Mouse (Mus musculus): ENCODE results near the gene Rgs5. TPM values are rescaled to one million over a fixed set of nuclear protein-coding genes. Genes with fewer than 3 reads are reported as not detected.
A peak's percentile ranks its signal among the peaks of the same experiment; 100 is the strongest.

Rgs5 gene
- polyA plus RNA-seq (2016; fragmentation: Nextera tagmentation; extraction: Ambion mirVana), result 3.1 and 5.5 TPM in 2 replicates

DNA sequence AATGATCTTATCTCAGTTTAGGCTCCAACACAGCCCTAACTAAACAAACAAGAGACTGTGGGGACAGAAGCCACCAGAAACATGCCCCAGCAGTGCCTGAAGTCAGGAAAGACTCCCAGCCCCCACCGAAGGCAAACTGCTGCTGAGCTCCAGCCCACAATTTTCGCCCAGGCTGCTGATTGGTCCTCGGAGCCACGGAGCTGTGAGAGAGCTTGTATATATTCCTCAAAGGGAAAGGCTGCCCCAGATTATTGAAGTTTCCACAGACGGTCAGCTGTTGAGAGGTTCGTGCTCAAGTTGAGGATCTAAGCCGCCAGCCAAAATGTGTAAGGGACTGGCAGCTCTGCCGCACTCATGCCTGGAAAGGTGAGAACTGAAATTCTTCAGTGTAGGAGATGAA is at the start of gene Rgs5:
Gene Rgs5 (plus strand): TSS at position 246 of the 400 bp plus-strand sequence.
- Histone ChIP-seq H3K9me3 (no peaks in the 10 kb centered on the region), H3K4me1 (peaks cover 40% of the 10 kb centered on the region), H3K36me3 (replicated peaks) (no peaks in the 10 kb centered on the region), H3K27ac (replicated peaks) (peak within 1 kb of the TSS; percentile 20; the same call in 1 of the 2 replicates), H3K27me3 (replicated peaks; ENCODE audit: low read depth, poor library complexity, severe bottlenecking) (no peaks in the 10 kb centered on the region), H3K4me3 (peak within 1 kb of the TSS; percentile 40)
- 26% methylated on average over 8 of the region's 8 CpGs for WGBS
- DNase-seq (ENCODE audit: low spot score), result peak; percentile 72

DNA sequence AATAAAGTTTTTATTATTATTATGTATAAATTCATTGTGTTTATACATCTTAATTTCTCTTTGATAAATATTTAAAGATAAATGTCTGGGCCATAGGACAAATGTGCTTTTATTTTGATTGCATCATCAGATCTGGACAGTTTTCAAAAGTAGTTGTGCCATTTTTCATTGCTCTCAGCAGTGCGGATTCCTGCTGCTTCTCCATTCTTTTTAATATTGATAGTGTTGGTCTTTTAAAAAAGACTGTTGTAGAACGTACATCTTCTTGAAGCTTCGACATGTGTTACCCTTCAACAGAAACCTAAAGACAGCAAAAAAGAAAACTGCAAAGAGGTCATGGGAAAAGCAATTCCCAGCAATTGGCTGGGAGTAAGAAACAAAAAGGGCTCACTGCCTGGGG is 49.1 kb upstream of the Rgs5 start:
- DNase-seq (ENCODE audit: low spot score), result no peak
- no peaks in the 10 kb centered on the region for H3K27me3 ChIP-seq (replicated peaks; ENCODE audit: low read depth, poor library complexity, severe bottlenecking)
- no peaks in the 10 kb centered on the region for H3K4me1 ChIP-seq
- no peak overlapping the region for H3K27ac ChIP-seq (replicated peaks)
- 85% methylated on average over 3 of the region's 3 CpGs for WGBS
- H3K4me3 ChIP-seq, result no peak overlapping the region
- no peaks in the 10 kb centered on the region for H3K36me3 ChIP-seq (replicated peaks)
- no peaks in the 10 kb centered on the region for H3K9me3 ChIP-seq

DNA sequence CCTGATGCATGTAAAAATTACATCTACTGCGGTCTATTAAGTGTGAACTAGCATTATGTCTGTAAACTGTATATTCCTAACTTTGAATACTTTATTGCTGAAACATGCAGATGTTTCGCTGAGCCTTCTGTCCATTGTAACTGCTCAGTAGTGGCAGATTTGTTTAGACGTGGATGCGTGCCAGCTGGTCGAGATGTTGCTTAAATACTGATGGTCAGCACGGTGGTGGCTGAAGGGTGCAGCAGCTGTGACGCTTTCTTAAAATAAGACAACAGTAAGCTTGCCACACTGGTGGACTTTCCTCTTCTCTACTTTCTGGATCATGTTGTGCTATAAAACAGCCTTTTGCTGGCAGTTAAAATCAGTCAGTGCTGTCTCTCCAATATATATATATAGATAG is 25.6 kb upstream of the Rgs5 start:
- no peak for DNase-seq (ENCODE audit: low spot score)
- Histone ChIP-seq H3K9me3 (no peaks in the 10 kb centered on the region), H3K27ac (replicated peaks) (no peak overlapping the region), H3K4me3 (no peak overlapping the region), H3K27me3 (replicated peaks; ENCODE audit: low read depth, poor library complexity, severe bottlenecking) (no peaks in the 10 kb centered on the region), H3K4me1 (no peaks in the 10 kb centered on the region), H3K36me3 (replicated peaks) (no peaks in the 10 kb centered on the region)
- WGBS, result 87% methylated on average over 7 of the region's 7 CpGs

DNA sequence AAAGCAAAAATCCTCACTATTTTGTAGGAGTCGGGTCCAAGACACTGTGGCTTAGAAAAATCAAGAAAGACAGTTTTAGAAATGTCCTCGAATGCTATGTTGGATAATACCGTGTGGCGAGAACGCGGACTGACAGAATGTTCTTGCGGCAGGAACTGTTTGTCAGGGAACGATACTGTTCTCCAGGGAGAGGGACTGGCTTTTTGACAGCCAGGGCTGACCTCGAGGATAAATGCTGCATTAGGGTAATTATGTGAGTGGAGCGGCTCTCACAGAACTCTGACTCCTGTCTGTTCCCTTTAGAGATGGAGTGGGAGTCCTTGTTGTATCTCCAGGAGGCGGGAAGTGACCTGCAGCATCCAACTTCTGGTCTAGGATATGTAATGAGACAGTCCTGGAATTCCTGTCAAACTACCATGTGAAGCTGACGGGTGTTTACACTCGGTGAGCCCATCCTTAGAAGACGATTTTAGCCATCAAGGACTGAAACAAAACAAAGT is 18.0 kb upstream of the Rgs5 start:
- WGBS, result 65% methylated on average over 14 of the region's 14 CpGs

DNA sequence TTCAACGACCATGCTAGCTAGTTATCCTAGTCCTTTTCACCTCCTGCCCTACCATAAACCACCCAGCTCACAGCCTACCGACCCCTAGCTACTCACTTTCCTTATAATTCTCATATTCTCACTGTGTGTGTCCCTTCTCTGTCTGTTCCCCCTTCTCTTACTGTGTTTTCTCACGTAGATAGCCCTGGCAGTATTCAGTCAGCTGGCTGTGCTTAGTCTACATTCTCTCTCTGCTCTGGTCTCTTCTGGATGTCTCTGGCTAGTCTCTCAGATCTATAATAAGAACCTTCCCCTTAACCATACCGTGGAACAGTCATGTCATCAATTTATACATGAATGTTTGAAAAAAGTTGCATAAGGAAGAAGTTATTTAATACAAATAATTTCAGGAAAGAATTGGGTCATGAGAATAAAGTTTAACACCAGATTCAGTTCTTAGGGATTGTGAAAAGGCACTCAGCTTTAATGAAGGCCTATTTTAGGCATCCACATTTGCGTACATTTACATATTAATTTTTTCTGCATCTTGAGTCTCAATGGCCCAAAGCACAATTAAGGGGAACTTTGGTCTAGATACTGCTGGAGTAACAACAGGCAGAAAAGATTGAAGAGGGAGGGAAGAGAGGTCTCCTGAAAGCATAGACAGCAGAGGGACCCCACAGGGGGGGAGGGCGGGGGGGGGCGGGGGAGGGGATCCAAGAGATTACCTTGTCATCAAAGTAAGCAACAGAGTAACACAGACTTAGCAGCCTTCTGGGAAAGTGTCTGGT is 10.2 kb upstream of the Rgs5 start:
- 86% methylated on average over 7 of the region's 7 CpGs for WGBS
- H3K27me3 ChIP-seq (replicated peaks; ENCODE audit: low read depth, poor library complexity, severe bottlenecking), result no peaks in the 10 kb centered on the region
- no peak overlapping the region for H3K4me3 ChIP-seq
- H3K36me3 ChIP-seq (replicated peaks), result no peaks in the 10 kb centered on the region
- no peaks in the 10 kb centered on the region for H3K9me3 ChIP-seq
- DNase-seq (ENCODE audit: low spot score), result no peak
- no peaks in the 10 kb centered on the region for H3K4me1 ChIP-seq
- H3K27ac ChIP-seq (replicated peaks), result no peak overlapping the region

More for the DNA sequence above, 18.0 kb upstream of the Rgs5 start:
- DNase-seq (ENCODE audit: low spot score), result no peak
- Histone ChIP-seq H3K4me1 (peaks cover 8% of the 10 kb centered on the region; the same call in 1 of the 2 replicates), H3K36me3 (replicated peaks) (no peaks in the 10 kb centered on the region), H3K4me3 (no peak overlapping the region), H3K9me3 (no peaks in the 10 kb centered on the region), H3K27me3 (replicated peaks; ENCODE audit: low read depth, poor library complexity, severe bottlenecking) (no peaks in the 10 kb centered on the region), H3K27ac (replicated peaks) (no peak overlapping the region)

DNA sequence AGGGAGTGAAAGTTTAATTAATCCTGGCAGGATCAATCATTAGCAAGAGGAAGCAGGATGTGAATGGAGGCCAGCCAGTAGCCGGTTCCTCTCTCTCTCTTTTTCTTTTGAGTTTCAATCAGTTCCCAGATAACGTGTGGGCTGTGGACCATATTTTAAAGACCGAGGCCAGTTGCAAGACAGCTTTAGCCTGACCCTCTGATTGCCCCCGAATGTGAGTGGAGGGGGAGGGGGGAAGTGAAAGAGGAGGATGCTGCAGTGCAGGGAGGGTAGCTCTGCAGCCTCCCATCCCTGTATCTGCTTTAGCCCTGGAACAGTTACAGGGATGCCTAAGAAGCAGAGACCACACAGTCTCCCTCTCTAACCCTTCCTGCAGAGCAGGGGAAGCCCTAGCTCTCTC is 4.2 kb downstream of the Rgs5 start:
- peaks cover 28% of the 10 kb centered on the region for H3K4me1 ChIP-seq
- no peak for DNase-seq (ENCODE audit: low spot score)
- H3K4me3 ChIP-seq, result no peak overlapping the region
- H3K27ac ChIP-seq (replicated peaks), result no peak overlapping the region
- no peaks in the 10 kb centered on the region for H3K36me3 ChIP-seq (replicated peaks)
- no peaks in the 10 kb centered on the region for H3K9me3 ChIP-seq
- H3K27me3 ChIP-seq (replicated peaks; ENCODE audit: low read depth, poor library complexity, severe bottlenecking), result no peaks in the 10 kb centered on the region
- 19% methylated on average over 4 of the region's 4 CpGs for WGBS

DNA sequence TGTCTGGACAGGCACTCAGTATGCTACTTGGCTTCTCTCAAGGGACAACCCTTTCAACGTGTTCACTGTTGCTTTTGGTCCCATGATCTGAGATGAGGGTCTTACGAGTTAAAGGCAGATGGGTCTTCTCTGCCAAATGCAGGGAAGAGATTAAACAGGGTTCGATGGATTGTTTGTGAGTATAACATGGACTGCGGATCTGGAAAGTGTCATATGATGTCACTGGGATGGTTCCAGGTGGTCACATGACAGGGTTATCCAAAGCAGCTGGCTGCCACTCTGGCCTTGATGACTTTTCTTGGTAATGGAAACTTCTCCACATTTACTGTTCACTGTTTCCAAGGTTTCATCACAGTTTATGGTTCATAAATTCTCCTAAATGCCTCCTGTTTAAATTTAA is 12.0 kb downstream of the Rgs5 start:
- Histone ChIP-seq H3K9me3 (no peaks in the 10 kb centered on the region), H3K4me3 (no peak overlapping the region), H3K36me3 (replicated peaks) (no peaks in the 10 kb centered on the region), H3K27ac (replicated peaks) (no peak overlapping the region), H3K27me3 (replicated peaks; ENCODE audit: low read depth, poor library complexity, severe bottlenecking) (no peaks in the 10 kb centered on the region), H3K4me1 (peaks cover 3% of the 10 kb centered on the region)
- WGBS, result 76% methylated on average over 4 of the region's 4 CpGs
- DNase-seq (ENCODE audit: low spot score), result no peak

DNA sequence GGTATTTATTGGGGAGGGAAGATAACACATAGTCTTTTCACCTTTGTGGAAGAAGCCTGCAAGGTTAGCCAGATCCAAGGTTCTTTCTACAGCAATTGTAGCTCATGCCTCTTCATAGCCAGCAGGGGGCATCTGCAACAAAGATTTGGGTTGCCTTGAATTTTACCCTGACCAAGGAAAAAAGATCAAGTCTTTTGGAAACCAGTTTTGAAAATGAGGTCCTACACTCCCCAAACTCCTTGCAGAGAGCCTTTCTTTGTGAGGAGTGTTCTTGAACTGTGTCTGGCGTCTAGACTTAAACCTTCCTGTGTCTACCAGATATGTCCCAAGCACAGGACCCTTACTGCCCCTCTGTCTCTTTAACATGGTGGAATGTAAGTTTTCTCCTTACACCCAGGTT is 15.4 kb downstream of the Rgs5 start:
- 55% methylated on average over 1 of the region's 1 CpGs for WGBS
- H3K4me3 ChIP-seq, result no peak overlapping the region
- H3K36me3 ChIP-seq (replicated peaks), result no peaks in the 10 kb centered on the region
- no peak overlapping the region for H3K27ac ChIP-seq (replicated peaks)
- no peaks in the 10 kb centered on the region for H3K27me3 ChIP-seq (replicated peaks; ENCODE audit: low read depth, poor library complexity, severe bottlenecking)
- peak; percentile 50 for DNase-seq (ENCODE audit: low spot score)
- H3K4me1 ChIP-seq, result peaks cover 7% of the 10 kb centered on the region
- no peaks in the 10 kb centered on the region for H3K9me3 ChIP-seq

DNA sequence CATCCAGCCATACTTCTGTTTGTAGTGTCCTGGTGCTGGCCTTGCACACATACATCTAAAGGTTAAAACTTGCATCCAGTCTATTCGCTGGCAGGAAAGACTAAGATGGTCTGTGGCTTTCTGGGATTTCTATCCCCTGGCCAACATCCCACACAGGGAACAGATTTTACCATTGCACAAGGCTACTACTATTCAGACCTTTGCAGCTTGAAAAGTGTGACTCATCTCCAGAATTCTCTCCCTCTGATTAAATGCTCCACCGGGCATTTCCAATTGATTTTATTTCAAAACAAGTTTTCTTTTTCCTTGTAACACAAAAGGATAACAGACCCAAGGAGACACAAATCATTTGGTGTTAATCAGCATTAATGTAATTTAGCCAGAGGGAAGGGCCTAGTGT is 16.5 kb downstream of the Rgs5 start:
- Histone ChIP-seq H3K4me1 (peaks cover 7% of the 10 kb centered on the region), H3K27ac (replicated peaks) (no peak overlapping the region), H3K9me3 (no peaks in the 10 kb centered on the region), H3K27me3 (replicated peaks; ENCODE audit: low read depth, poor library complexity, severe bottlenecking) (no peaks in the 10 kb centered on the region), H3K4me3 (no peak overlapping the region), H3K36me3 (replicated peaks) (no peaks in the 10 kb centered on the region)
- WGBS, result 84% methylated on average over 2 of the region's 2 CpGs
- DNase-seq (ENCODE audit: low spot score), result no peak

DNA sequence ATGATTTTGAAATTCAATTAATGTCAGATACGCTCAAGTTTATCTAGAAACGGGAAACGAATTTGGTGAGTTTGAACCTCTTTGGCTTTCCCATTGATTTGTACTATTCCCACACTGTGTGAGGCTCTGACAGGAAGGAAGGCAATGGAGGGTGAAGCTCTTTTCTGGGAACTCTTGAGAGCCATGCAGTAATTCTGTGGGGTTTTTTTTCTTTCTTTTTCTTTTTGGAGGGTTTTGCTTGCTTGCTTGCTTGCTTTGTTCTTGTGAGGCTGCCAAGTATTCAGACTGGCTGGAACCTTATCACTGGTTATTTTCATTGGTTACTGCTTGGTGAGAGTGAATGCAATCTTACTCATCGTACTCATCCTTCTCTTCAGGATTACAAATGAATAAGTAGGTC is 17.0 kb downstream of the Rgs5 start:
- H3K4me1 ChIP-seq, result peaks cover 7% of the 10 kb centered on the region
- H3K9me3 ChIP-seq, result no peaks in the 10 kb centered on the region
- H3K27ac ChIP-seq (replicated peaks), result no peak overlapping the region
- H3K4me3 ChIP-seq, result no peak overlapping the region
- no peaks in the 10 kb centered on the region for H3K36me3 ChIP-seq (replicated peaks)
- no peaks in the 10 kb centered on the region for H3K27me3 ChIP-seq (replicated peaks; ENCODE audit: low read depth, poor library complexity, severe bottlenecking)
- whole genome bisulfite sequencing, result 87% methylated on average over 4 of the region's 4 CpGs
- DNase-seq (ENCODE audit: low spot score), result no peak

DNA sequence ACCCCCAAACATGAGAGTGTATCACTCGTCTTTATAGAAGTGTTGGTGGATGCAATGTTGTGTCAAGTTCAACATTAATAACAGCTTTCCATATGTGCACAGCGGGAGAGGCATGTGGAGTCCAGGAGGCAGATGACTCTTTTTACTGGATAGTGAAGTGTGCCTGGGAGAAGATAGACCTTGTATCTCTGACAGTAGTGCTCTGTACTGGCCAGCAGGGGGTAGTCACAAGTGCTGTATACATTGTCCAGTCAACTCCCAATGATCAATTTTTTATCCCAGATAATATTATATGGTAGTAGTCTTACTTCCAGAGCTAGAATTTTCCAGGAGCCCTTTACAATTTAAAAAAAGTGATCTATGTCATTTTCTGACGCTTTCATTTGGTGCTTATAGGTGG is 18.8 kb downstream of the Rgs5 start:
- Histone ChIP-seq H3K9me3 (no peaks in the 10 kb centered on the region), H3K4me1 (peaks cover 7% of the 10 kb centered on the region), H3K4me3 (no peak overlapping the region), H3K36me3 (replicated peaks) (no peaks in the 10 kb centered on the region), H3K27ac (replicated peaks) (no peak overlapping the region), H3K27me3 (replicated peaks; ENCODE audit: low read depth, poor library complexity, severe bottlenecking) (no peaks in the 10 kb centered on the region)
- no peak for DNase-seq (ENCODE audit: low spot score)
- WGBS, result 54% methylated on average over 3 of the region's 3 CpGs

DNA sequence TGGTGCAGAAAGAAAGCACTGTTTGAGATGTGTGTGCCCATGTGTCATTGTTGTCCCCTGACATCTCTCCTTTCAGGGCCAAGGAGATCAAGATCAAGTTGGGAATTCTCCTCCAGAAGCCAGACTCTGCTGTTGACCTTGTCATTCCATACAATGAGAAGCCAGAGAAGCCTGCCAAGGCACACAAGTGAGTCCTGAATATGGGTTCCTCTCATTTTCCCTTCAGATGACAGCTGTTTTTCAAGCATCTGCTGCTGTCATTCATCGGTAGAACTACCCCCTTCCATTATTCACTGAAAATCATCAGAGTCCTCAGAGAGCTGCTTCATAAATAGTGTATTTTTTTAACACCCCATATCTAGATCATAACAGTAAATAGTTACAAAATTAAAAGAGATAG is 21.4 kb downstream of the Rgs5 start:
- DNase-seq (ENCODE audit: low spot score), result no peak
- Histone ChIP-seq H3K27me3 (replicated peaks; ENCODE audit: low read depth, poor library complexity, severe bottlenecking) (no peaks in the 10 kb centered on the region), H3K9me3 (no peaks in the 10 kb centered on the region), H3K36me3 (replicated peaks) (no peaks in the 10 kb centered on the region), H3K4me3 (no peak overlapping the region), H3K4me1 (0 out of 2 replicates have a peak, but pooled peaks cover 4% of the 10 kb centered on the region), H3K27ac (replicated peaks) (no peak overlapping the region)
- WGBS, result 85% methylated on average over 1 of the region's 1 CpGs

DNA sequence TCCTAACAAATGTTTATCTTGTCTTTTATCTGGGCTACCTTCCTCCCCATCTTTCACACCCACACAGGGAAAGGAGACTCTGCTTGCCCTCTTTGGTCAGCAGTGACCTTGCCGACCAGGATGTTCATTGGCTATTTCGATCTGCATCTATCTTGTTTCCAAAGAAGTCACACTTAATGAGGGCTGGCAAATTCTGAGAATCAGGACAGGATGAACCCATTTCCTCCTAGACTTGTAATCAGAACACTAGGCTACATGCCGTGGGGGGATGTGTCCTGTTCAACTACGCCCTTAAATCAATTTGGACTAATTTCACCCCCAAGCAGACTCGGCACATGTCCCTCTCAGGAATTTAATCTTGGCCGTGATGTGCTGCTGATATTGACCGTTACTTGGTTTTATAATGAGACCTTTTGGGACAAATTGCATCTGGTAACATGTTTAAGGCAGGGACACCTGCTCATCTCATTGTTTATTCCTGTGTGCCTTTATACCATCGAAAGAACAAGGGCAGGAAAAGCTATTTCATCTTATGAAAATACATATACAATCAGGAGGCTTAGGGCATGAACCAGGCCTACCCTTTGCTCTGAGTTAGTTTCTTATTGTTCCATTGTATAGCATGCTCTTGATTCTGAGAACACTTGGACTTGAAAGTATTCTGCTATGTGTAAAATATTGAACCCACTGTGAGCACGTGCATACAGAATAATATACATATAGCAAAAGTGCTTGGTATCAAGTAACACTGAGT is 25.3 kb downstream of the Rgs5 start:
- Histone ChIP-seq H3K27me3 (replicated peaks; ENCODE audit: low read depth, poor library complexity, severe bottlenecking) (no peaks in the 10 kb centered on the region), H3K4me3 (no peak overlapping the region), H3K27ac (replicated peaks) (no peak overlapping the region), H3K4me1 (peaks cover 5% of the 10 kb centered on the region; the same call in 1 of the 2 replicates), H3K9me3 (no peaks in the 10 kb centered on the region), H3K36me3 (replicated peaks) (no peaks in the 10 kb centered on the region)
- WGBS, result 85% methylated on average over 9 of the region's 9 CpGs
- DNase-seq (ENCODE audit: low spot score), result no peak
